Comparison of ENCODE assay signal across 15 mouse cellular contexts in the genomic region with DNA sequence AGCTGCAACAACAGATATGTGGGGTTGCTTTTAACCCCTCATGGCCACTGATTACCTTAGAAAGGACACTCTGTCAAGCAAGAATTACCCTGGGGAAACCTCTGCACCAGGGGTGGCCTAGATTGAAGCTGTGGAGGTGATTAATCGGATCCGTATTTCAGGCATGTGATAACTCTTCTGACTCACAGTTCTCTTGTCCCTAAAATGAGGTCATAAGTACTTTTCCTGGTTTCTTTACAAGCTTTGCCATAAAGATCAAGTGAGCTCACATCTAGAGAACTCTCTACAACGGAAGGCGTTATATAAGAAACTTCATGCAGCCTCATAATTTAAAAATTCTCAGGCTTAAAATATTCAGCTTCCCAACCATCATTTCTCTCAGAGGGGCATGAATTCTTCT.
"Had no signal": no experiment of that assay in that cellular context is flagged by ENCODE, and none has a peak within 500 bp of the region (broad histone marks: within the 10 kb centered on the region; RNA-seq: fewer than 3 reads in every experiment).

No protein-coding gene starts in this region.

- H3K27ac ChIP-seq: left cerebral cortex, adult 2 months; limb, embryonic 10.5 days; liver, embryonic 15.5 days; midbrain, embryonic 10.5 days; neural tube, embryonic 15.5 days had no signal

- H3K4me3 ChIP-seq: left cerebral cortex, adult 2 months; limb, embryonic 10.5 days; liver, embryonic 15.5 days; midbrain, embryonic 10.5 days; myocyte; neural tube, embryonic 15.5 days had no signal

- H3K4me1 ChIP-seq: limb, embryonic 10.5 days; liver, embryonic 15.5 days; midbrain, embryonic 10.5 days; neural tube, embryonic 15.5 days had no signal

- DNase-seq: kidney, postnatal 14 days; lung, adult 2 months; lung, postnatal 4 days; midbrain, embryonic 14.5 days; retina, postnatal 1 day; right cerebral cortex, postnatal 4 days; spleen, adult 18-20 months; thymus, adult 18-20 months; thymus, postnatal 36 days had no signal
